Mouse (Mus musculus): ENCODE data around the gene Olfm1.

DNA sequence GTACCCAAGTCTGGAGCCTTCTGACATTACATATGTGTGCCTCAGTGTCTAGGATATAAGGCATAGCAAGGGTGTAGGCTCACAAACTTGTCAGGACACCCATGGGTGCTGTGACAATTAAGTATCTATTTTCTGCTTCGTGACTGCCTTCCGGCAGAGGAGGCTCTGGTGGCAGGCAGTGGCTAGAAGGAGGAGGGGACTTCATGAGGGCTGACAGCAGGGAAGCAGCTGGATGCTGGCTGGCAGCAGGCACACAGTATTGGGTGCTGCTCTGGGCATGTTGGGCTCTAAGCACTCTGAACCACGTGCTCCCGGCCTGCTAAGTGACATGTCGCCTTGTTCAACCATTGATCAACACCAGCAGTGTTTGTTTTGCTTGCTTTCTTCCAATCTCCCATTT is 32.0 kb downstream of the Olfm1 start:
- TF ChIP-seq POLR2A (IDR thresholded peaks at IDR 0.05; ENCODE audit: low read depth, low read length) = no peak
- no peak for TF ChIP-seq CTCF (IDR thresholded peaks at IDR 0.05; ENCODE audit: borderline replicate concordance, insufficient read depth, low read length)

Measured in embryonic fibroblast, embryonic 13.5 days (primary cell).